Mouse (Mus musculus) small intestine, adult 10 weeks (tissue): Measurements from ENCODE around the gene Olfr213. TPM values are rescaled to one million over a fixed set of nuclear protein-coding genes. Genes with fewer than 3 reads are reported as not detected.

ENCODE experiments used
- polyA plus RNA-seq: library from polyadenylated mRNA; stranded (reverse); fragments of 350-450 nt; fragmentation: Illumina TruSeq; extraction: RNeasy Lipid Tissue Mini Kit (QIAGEN cat#74804); gene quantifications from one replicate; pipeline ENCODE4 v1.2.3, GENCODE M21; 2014; ENCODE audit warnings: low replicate concordance

Gene Olfr213
- not detected for polyA plus RNA-seq

DNA sequence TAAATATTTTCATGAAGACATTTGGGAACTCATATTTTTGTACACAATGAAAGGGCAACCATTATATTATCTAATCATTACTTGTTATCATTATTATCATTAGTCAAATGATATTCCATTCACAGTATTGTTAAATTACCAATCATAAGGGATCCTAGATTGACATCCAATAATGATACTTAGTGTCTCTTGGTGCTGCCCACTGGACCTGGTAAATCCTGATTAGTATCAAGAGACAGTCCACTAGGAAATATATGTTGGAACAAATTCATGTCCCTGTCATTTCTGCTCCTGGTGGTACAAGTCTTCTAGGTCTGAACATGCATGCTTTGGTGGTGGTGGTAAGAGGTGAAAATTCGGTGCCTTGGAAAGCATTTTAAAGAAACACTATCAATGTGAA lies at the start of gene Olfr213:
Gene Olfr213 (plus strand): TSS at position 301 of the 400 bp plus-strand sequence.

GRCm38 (mm10) chr6:116488791-116489190 lies 49.5 kb upstream of the Olfr213 start, which contains the start of gene Olfr211:
Olfr211 (plus strand) TSS chr6:116489091.

DNA sequence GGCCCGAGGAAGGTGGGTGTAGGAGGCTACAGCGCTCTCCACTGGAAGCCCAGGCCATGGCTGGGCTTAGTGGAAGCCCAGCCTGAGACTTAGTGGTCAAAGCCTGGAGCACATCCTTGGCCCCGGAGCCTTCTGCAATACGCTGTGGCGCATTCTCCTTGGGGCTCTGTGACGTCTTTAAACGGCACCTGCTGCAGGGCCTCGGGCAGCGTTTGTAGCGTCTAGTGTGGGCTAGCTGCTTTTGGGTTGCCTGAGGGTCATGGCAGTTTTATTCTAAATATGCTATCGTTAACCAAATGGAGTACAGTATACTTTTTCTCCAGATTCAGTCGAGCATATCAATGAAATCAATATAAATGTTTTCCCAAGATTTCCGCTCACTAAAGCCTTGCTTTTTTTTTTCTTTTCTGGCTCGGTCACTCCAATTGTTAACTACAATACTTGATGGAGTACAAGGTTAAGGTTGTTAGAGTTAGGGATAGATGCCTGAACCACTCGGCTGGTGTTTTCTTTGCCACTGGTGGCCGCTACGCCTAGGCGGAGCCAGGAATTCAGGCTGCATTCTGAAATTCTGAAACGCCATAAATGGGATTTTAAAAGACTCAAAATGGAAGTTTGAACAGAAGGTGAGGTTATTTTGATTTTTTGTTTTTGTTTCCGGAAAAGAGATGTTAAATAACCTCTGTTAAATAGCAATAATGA lies 31.8 kb upstream of the Olfr213 start, which contains the start of gene Olfr212:
Gene Olfr212 (plus strand): TSS at position 215 of the 702 bp plus-strand sequence.

GRCm38 (mm10) chr6:116550841-116551240 lies 12.6 kb downstream of the Olfr213 start, which contains the start of gene Gm5580:
Gm5580 (plus strand) TSS chr6:116551141.

GRCm38 (mm10) chr6:116553935-116554334 lies 15.7 kb downstream of the Olfr213 start, which contains the start of gene Olfr214:
Olfr214 (plus strand) TSS chr6:116554235.

GRCm38 (mm10) chr6:116584095-116584494 lies 45.8 kb downstream of the Olfr213 start, which contains the start of gene Olfr215:
Olfr215 (minus strand) TSS chr6:116584195.

Other genes starting within 250 kb of the Olfr213 start
- gene March8, start 200.4 kb upstream of the Olfr213 start, polyA plus RNA-seq = 197 TPM
- gene Alox5, start 77.3 kb upstream of the Olfr213 start, polyA plus RNA-seq = 1.2 TPM
- gene Olfr211, start 49.4 kb upstream of the Olfr213 start, polyA plus RNA-seq = not detected
- gene Olfr212, start 31.9 kb upstream of the Olfr213 start, polyA plus RNA-seq = not detected
- not detected for gene Gm5580, start 12.7 kb downstream of the Olfr213 start, polyA plus RNA-seq
- not detected for gene Olfr214, start 15.8 kb downstream of the Olfr213 start, polyA plus RNA-seq
- not detected for gene Olfr215, start 45.7 kb downstream of the Olfr213 start, polyA plus RNA-seq
- gene Zfp422, start 90.5 kb downstream of the Olfr213 start, polyA plus RNA-seq = 49.6 TPM
- gene Depp1, start 112.2 kb downstream of the Olfr213 start, polyA plus RNA-seq = not detected
- gene Rassf4, start 135.5 kb downstream of the Olfr213 start, polyA plus RNA-seq = 5.0 TPM
- gene Tmem72, start 178.5 kb downstream of the Olfr213 start, polyA plus RNA-seq = not detected